Mouse (Mus musculus): Measurements from ENCODE around the gene Rnf126. TPM values are rescaled to one million over a fixed set of nuclear protein-coding genes. Genes with fewer than 3 reads are reported as not detected.

Rnf126 gene
- polyA plus RNA-seq, 1 experiment from 2014 or later: 74.8 TPM

GRCm38 (mm10) chr10:79802331-79802971, 35.7 kb upstream of the Rnf126 start:
- Histone ChIP-seq H3K9me3 (replicated peaks) (no peaks in the 10 kb centered on the region), H3K4me1 (peaks cover 78% of the 10 kb centered on the region), H3K27me3 (no peaks in the 10 kb centered on the region), H3K36me3 (ENCODE audit: poor library complexity, severe bottlenecking) (peaks cover 27% of the 10 kb centered on the region), H3K4me3 (no peak overlapping the region), H3K27ac (peak overlapping the region; percentile 95), H3K9ac (peak overlapping the region; percentile 35; the same call in 1 of the 2 replicates), H3K4me2 (peak overlapping the region; percentile 73)
- ATAC-seq: no peak
- 28% methylated on average over 11 of the region's 11 CpGs for WGBS

- Histone ChIP-seq H3K4me2 (peak overlapping the region; percentile 73; the same call in 1 of the 2 replicates), H3K27me3 (no peaks in the 10 kb centered on the region), H3K9me3 (replicated peaks) (no peaks in the 10 kb centered on the region), H3K4me3 (no peak overlapping the region), H3K4me1 (peaks cover 83% of the 10 kb centered on the region), H3K36me3 (ENCODE audit: poor library complexity, severe bottlenecking) (peaks cover 21% of the 10 kb centered on the region), H3K27ac (peak overlapping the region; percentile 95), H3K9ac (0 out of 2 replicates have a peak overlapping the region, but pooled peaks have one; percentile 35)
- 31% methylated on average over 2 of the region's 3 CpGs for WGBS
- no peak for ATAC-seq
These were observed 35.1 kb upstream of the Rnf126 start for GRCm38 (mm10) chr10:79801837-79802236.

- H3K36me3 ChIP-seq (ENCODE audit: poor library complexity, severe bottlenecking): peaks cover 21% of the 10 kb centered on the region
- H3K4me3 ChIP-seq: no peak overlapping the region
- no peaks in the 10 kb centered on the region for H3K9me3 ChIP-seq (replicated peaks)
- ATAC-seq: no peak
- H3K27ac ChIP-seq: peak overlapping the region; percentile 21; the same call in 1 of the 2 replicates
- H3K27me3 ChIP-seq: no peaks in the 10 kb centered on the region
- peaks cover 85% of the 10 kb centered on the region for H3K4me1 ChIP-seq
- 86% methylated on average over 11 of the region's 11 CpGs for whole genome bisulfite sequencing
- no peak overlapping the region for H3K4me2 ChIP-seq
- H3K9ac ChIP-seq: 0 out of 2 replicates have a peak overlapping the region, but pooled peaks have one; percentile 16
These were observed 33.8 kb upstream of the Rnf126 start for GRCm38 (mm10) chr10:79800508-79800907.

- no peaks in the 10 kb centered on the region for H3K27me3 ChIP-seq
- WGBS: 93% methylated on average over 12 of the region's 12 CpGs
- H3K9me3 ChIP-seq (replicated peaks): no peaks in the 10 kb centered on the region
- no peak overlapping the region for H3K4me3 ChIP-seq
- peaks cover 77% of the 10 kb centered on the region for H3K4me1 ChIP-seq
- no peak for ATAC-seq
- no peak overlapping the region for H3K9ac ChIP-seq
- no peak overlapping the region for H3K4me2 ChIP-seq
- H3K36me3 ChIP-seq (ENCODE audit: poor library complexity, severe bottlenecking): peaks cover 21% of the 10 kb centered on the region
- no peak overlapping the region for H3K27ac ChIP-seq
These were observed 31.7 kb upstream of the Rnf126 start for GRCm38 (mm10) chr10:79798289-79798928.

- Histone ChIP-seq H3K4me1 (peaks cover 66% of the 10 kb centered on the region), H3K4me3 (no peak overlapping the region), H3K27ac (peak overlapping the region; percentile 52; the same call in 1 of the 2 replicates), H3K9me3 (replicated peaks) (no peaks in the 10 kb centered on the region), H3K36me3 (ENCODE audit: poor library complexity, severe bottlenecking) (peaks cover 21% of the 10 kb centered on the region), H3K27me3 (no peaks in the 10 kb centered on the region), H3K9ac (peak overlapping the region; percentile 27; the same call in 1 of the 2 replicates), H3K4me2 (peak overlapping the region; percentile 38)
- no peak for ATAC-seq
- WGBS: 60% methylated on average over 15 of the region's 15 CpGs
These were observed 30.6 kb upstream of the Rnf126 start for GRCm38 (mm10) chr10:79797326-79797725.

GRCm38 (mm10) chr10:79795905-79796304, 29.2 kb upstream of the Rnf126 start:
- Histone ChIP-seq H3K27me3 (no peaks in the 10 kb centered on the region), H3K9me3 (replicated peaks) (no peaks in the 10 kb centered on the region), H3K36me3 (ENCODE audit: poor library complexity, severe bottlenecking) (peaks cover 21% of the 10 kb centered on the region), H3K9ac (no peak overlapping the region), H3K27ac (no peak overlapping the region), H3K4me1 (peaks cover 52% of the 10 kb centered on the region), H3K4me3 (no peak overlapping the region), H3K4me2 (no peak overlapping the region)
- 96% methylated on average over 3 of the region's 3 CpGs for WGBS
- no peak for ATAC-seq

- Histone ChIP-seq H3K36me3 (ENCODE audit: poor library complexity, severe bottlenecking) (peaks cover 10% of the 10 kb centered on the region), H3K9ac (peak overlapping the region; percentile 99), H3K9me3 (replicated peaks) (no peaks in the 10 kb centered on the region), H3K4me3 (peak overlapping the region; percentile 94), H3K27me3 (peaks cover 4% of the 10 kb centered on the region; the same call in 1 of the 2 replicates), H3K4me1 (peaks cover 42% of the 10 kb centered on the region), H3K27ac (peak overlapping the region; percentile 94), H3K4me2 (peak overlapping the region; percentile 94)
- WGBS: 2% methylated on average over 10 of the region's 10 CpGs
- ATAC-seq: peak; percentile 45; the same call in 1 of the 2 replicates
These were observed 27.8 kb upstream of the Rnf126 start for GRCm38 (mm10) chr10:79794491-79794931.

- Histone ChIP-seq H3K4me2 (peak overlapping the region; percentile 94), H3K9ac (peak overlapping the region; percentile 99), H3K27ac (peak overlapping the region; percentile 94), H3K9me3 (replicated peaks) (no peaks in the 10 kb centered on the region), H3K36me3 (ENCODE audit: poor library complexity, severe bottlenecking) (peaks cover 5% of the 10 kb centered on the region; the same call in 1 of the 2 replicates), H3K4me3 (peak overlapping the region; percentile 94), H3K27me3 (peaks cover 5% of the 10 kb centered on the region; the same call in 1 of the 2 replicates), H3K4me1 (peaks cover 40% of the 10 kb centered on the region)
- 1% methylated on average over 32 of the region's 38 CpGs for WGBS
- ATAC-seq: peak; percentile 67
These were observed 27.2 kb upstream of the Rnf126 start for GRCm38 (mm10) chr10:79793738-79794490.

- Histone ChIP-seq H3K27ac (peak within 1 kb of the TSS; percentile 94), H3K9me3 (replicated peaks) (no peaks in the 10 kb centered on the region), H3K4me1 (peaks cover 38% of the 10 kb centered on the region), H3K4me3 (peak within 1 kb of the TSS; percentile 94), H3K27me3 (peaks cover 5% of the 10 kb centered on the region; the same call in 1 of the 2 replicates), H3K36me3 (ENCODE audit: poor library complexity, severe bottlenecking) (peaks cover 5% of the 10 kb centered on the region; the same call in 1 of the 2 replicates), H3K9ac (peak within 1 kb of the TSS; percentile 99), H3K4me2 (peak within 1 kb of the TSS; percentile 94)
- peak; percentile 71 for ATAC-seq
- WGBS: 6% methylated on average over 45 of the region's 51 CpGs
These were observed 26.4 kb upstream of the Rnf126 start, which contains the start of gene Palm for GRCm38 (mm10) chr10:79793051-79793737. Palm (plus strand) TSS chr10:79793572.

GRCm38 (mm10) chr10:79792339-79793040, 25.7 kb upstream of the Rnf126 start:
- no peak for ATAC-seq
- Histone ChIP-seq H3K9me3 (replicated peaks) (no peaks in the 10 kb centered on the region), H3K27ac (no peak overlapping the region), H3K36me3 (ENCODE audit: poor library complexity, severe bottlenecking) (peaks cover 5% of the 10 kb centered on the region; the same call in 1 of the 2 replicates), H3K4me2 (0 out of 2 replicates have a peak overlapping the region, but pooled peaks have one; percentile 94), H3K4me1 (peaks cover 31% of the 10 kb centered on the region), H3K4me3 (0 out of 2 replicates have a peak overlapping the region, but pooled peaks have one; percentile 94), H3K27me3 (peaks cover 5% of the 10 kb centered on the region; the same call in 1 of the 2 replicates), H3K9ac (no peak overlapping the region)
- 88% methylated on average over 5 of the region's 5 CpGs for WGBS
